Mouse (Mus musculus) heart, embryonic 12.5 days (tissue): ENCODE data around the gene Clca1. TPM values are rescaled to one million over a fixed set of nuclear protein-coding genes. Genes with fewer than 3 reads are reported as not detected.
"Not testable (repeated sequence)": the region's sequence is repeated elsewhere in the genome, so short reads cannot be mapped to it uniquely, and the experiment has no call there.

ENCODE experiments used
- ATAC-seq: fragments of 200-750 bp; cut with Nextera tagmentation; 2 replicates; pipeline ENCODE4 v1.8.0; 2017; ENCODE audit warnings: moderate TSS enrichment, moderate library complexity; ENCODE audit not compliant: insufficient number of reproducible peaks, low FRiP score
- H3K27ac ChIP-seq: fragments of 300-500 bp; sonication (generic); 2 replicates; pipeline ENCODE4 v1.5.1; 2016; ENCODE audit warnings: mild to moderate bottlenecking, moderate library complexity; ENCODE audit not compliant: poor library complexity, severe bottlenecking
- H3K27me3 ChIP-seq: fragments of 300-500 bp; sonication (generic); replicated peaks from 2 replicates; pipeline ENCODE4 v1.6.1; 2016; ENCODE audit warnings: mild to moderate bottlenecking, moderate library complexity
- H3K36me3 ChIP-seq: fragments of 300-500 bp; sonication (generic); 2 replicates; pipeline ENCODE4 v1.6.1; 2016; ENCODE audit warnings: mild to moderate bottlenecking, moderate library complexity
- H3K4me1 ChIP-seq: fragments of 300-500 bp; sonication (generic); replicated peaks from 2 replicates; pipeline ENCODE4 v1.6.1; 2016; ENCODE audit warnings: mild to moderate bottlenecking
- H3K4me2 ChIP-seq: fragments of 300-500 bp; sonication (generic); 2 replicates; pipeline ENCODE4 v1.6.1; 2016; ENCODE audit warnings: mild to moderate bottlenecking, moderate library complexity
- H3K4me3 ChIP-seq: fragments of 300-500 bp; sonication (generic); 2 replicates; pipeline ENCODE4 v1.5.1; 2016; ENCODE audit warnings: mild to moderate bottlenecking
- H3K9ac ChIP-seq: fragments of 300-500 bp; sonication (generic); 2 replicates; pipeline ENCODE4 v1.6.1; 2016; ENCODE audit warnings: mild to moderate bottlenecking, moderate library complexity
- H3K9me3 ChIP-seq: fragments of 300-500 bp; sonication (generic); replicated peaks from 2 replicates; pipeline ENCODE4 v1.6.1; 2016; ENCODE audit warnings: mild to moderate bottlenecking, moderate library complexity
- WGBS: fragments of 180-500 bp; shearing (Covaris S2); methylation state at CpG from one replicate; pipeline ENCODE4 v1.1.7; 2016; 5-methylcytosine and 5-hydroxymethylcytosine counted together
- polyA plus RNA-seq: library from polyadenylated mRNA; unstranded; fragments of >200 nt; fragmentation: Nextera tagmentation; extraction: Ambion mirVana; gene quantifications from 2 replicates; pipeline ENCODE4 v1.2.1, GENCODE M21; 2016

Clca1 gene
- polyA plus RNA-seq, result not detected in 2 replicates

DNA sequence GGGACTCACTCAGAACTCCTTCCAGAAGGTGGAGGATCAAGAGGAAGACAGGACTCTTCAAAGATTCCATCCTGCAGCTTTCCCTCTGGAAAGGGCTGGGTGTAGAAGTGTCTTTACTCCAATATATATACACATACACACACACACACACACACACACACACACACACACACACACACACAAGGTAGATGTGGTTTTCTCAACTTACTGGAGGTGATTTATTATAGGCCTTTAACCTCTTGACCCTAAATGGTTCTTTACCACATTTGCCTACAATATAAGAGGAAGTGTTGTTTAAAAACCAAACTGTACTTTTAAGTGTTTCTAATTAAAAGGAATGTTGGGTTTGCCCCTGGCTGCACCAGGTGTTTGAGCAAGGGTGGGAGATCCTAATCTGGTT lies at the start of gene Clca1:
Clca1 (minus strand) TSS at position 101 of the 400 bp plus-strand sequence.
- H3K27me3 ChIP-seq, result no peaks in the 10 kb centered on the region
- no peak within 1 kb of the TSS for H3K9ac ChIP-seq
- H3K4me3 ChIP-seq, result no peak within 1 kb of the TSS
- H3K36me3 ChIP-seq, result no peaks in the 10 kb centered on the region
- no peak within 1 kb of the TSS for H3K27ac ChIP-seq
- no peaks in the 10 kb centered on the region for H3K9me3 ChIP-seq
- no peak within 1 kb of the TSS for H3K4me2 ChIP-seq
- no peak for ATAC-seq
- no peaks in the 10 kb centered on the region for H3K4me1 ChIP-seq

- H3K4me2 ChIP-seq, result no peak overlapping the region
- 73% methylated on average over 8 of the region's 8 CpGs for WGBS
- no peaks in the 10 kb centered on the region for H3K36me3 ChIP-seq
- no peak for ATAC-seq
- H3K27me3 ChIP-seq, result no peaks in the 10 kb centered on the region
- no peak overlapping the region for H3K27ac ChIP-seq
- H3K9me3 ChIP-seq, result peaks cover 6% of the 10 kb centered on the region; the same call in 1 of the 2 replicates
- H3K4me1 ChIP-seq, result no peaks in the 10 kb centered on the region
- no peak overlapping the region for H3K9ac ChIP-seq
- no peak overlapping the region for H3K4me3 ChIP-seq
Observed at GRCm38 (mm10) chr3:145080904-145081303, 48.3 kb upstream of the Clca1 start.

GRCm38 (mm10) chr3:145078405-145078804 lies 45.8 kb upstream of the Clca1 start:
- H3K27me3 ChIP-seq, result no peaks in the 10 kb centered on the region
- no peak overlapping the region for H3K4me3 ChIP-seq
- no peak overlapping the region for H3K9ac ChIP-seq
- no peak for ATAC-seq
- no peaks in the 10 kb centered on the region for H3K9me3 ChIP-seq
- no peaks in the 10 kb centered on the region for H3K36me3 ChIP-seq
- no peak overlapping the region for H3K27ac ChIP-seq
- H3K4me1 ChIP-seq, result no peaks in the 10 kb centered on the region
- WGBS, result 84% methylated on average over 6 of the region's 6 CpGs
- no peak overlapping the region for H3K4me2 ChIP-seq

DNA sequence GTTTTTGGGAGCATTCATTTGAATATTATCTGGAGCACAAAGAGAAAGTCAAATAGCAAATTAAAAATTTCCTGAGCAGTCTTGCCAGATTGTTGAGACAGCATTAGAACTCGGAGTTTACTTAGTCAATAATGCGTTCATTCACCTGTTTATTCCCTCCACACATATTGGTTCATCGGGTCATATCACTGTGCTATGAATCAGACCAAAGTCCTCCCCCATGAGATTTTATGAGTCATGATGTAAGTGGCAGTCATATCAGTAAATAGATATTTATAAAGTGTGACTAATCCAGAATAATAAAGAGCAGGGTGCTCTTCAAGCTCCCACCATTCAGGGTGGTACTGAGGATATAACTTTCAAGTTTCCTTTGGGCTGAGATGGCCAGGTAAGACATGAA lies 39.8 kb upstream of the Clca1 start:
- Histone ChIP-seq H3K9ac (no peak overlapping the region), H3K27ac (no peak overlapping the region), H3K4me1 (no peaks in the 10 kb centered on the region), H3K9me3 (no peaks in the 10 kb centered on the region), H3K4me3 (no peak overlapping the region), H3K4me2 (no peak overlapping the region), H3K27me3 (no peaks in the 10 kb centered on the region), H3K36me3 (no peaks in the 10 kb centered on the region)
- WGBS, result 85% methylated on average over 3 of the region's 3 CpGs
- ATAC-seq, result no peak

GRCm38 (mm10) chr3:145068964-145069363 lies 36.4 kb upstream of the Clca1 start:
- Histone ChIP-seq H3K4me3 (no peak overlapping the region), H3K36me3 (no peaks in the 10 kb centered on the region), H3K9me3 (no peaks in the 10 kb centered on the region), H3K4me2 (no peak overlapping the region), H3K27ac (no peak overlapping the region), H3K27me3 (no peaks in the 10 kb centered on the region), H3K4me1 (no peaks in the 10 kb centered on the region), H3K9ac (no peak overlapping the region)
- ATAC-seq, result no peak
- WGBS, result 70% methylated on average over 4 of the region's 4 CpGs

DNA sequence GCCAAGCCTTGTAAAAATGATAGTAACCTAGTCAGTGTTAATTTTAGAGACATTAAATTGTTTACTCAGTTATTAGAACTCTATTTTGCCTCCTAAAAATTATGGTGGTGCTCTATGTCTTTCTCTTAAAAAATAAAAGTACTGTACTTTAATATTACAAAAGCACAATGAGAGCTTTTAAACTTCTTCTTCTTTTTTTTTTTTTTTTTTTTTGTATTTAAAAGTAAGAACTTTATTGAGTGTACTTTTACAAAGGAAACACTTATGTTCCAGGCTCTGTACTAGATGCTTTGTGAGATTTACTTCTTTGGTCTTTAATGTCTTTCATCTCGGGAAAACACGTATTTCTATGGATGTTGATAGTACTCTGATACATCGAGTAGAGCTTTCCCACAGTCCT lies 22.6 kb upstream of the Clca1 start:
- H3K4me3 ChIP-seq, H3K4me2 ChIP-seq, ATAC-seq, H3K36me3 ChIP-seq, H3K9ac ChIP-seq, H3K9me3 ChIP-seq, H3K4me1 ChIP-seq, H3K27ac ChIP-seq, H3K27me3 ChIP-seq: not testable (repeated sequence)
- 92% methylated on average over 3 of the region's 3 CpGs for WGBS

GRCm38 (mm10) chr3:145049820-145050219 lies 17.2 kb upstream of the Clca1 start:
- H3K9ac ChIP-seq, result no peak overlapping the region
- no peak overlapping the region for H3K4me3 ChIP-seq
- ATAC-seq, result no peak
- H3K36me3 ChIP-seq, result no peaks in the 10 kb centered on the region
- H3K9me3 ChIP-seq, result no peaks in the 10 kb centered on the region; the same call in 1 of the 2 replicates
- H3K4me1 ChIP-seq, result peaks cover 4% of the 10 kb centered on the region; the same call in 1 of the 2 replicates
- H3K4me2 ChIP-seq, result no peak overlapping the region
- no peak overlapping the region for H3K27ac ChIP-seq
- H3K27me3 ChIP-seq, result no peaks in the 10 kb centered on the region
- 34% methylated on average over 3 of the region's 3 CpGs for WGBS

- no peaks in the 10 kb centered on the region for H3K9me3 ChIP-seq
- H3K4me2 ChIP-seq, result no peak overlapping the region
- H3K4me3 ChIP-seq, result no peak overlapping the region
- WGBS, result 46% methylated on average over 3 of the region's 3 CpGs
- H3K27ac ChIP-seq, result no peak overlapping the region
- no peak overlapping the region for H3K9ac ChIP-seq
- no peaks in the 10 kb centered on the region for H3K36me3 ChIP-seq
- no peaks in the 10 kb centered on the region for H3K27me3 ChIP-seq
- no peak for ATAC-seq
- no peaks in the 10 kb centered on the region for H3K4me1 ChIP-seq
Observed at GRCm38 (mm10) chr3:145038813-145039212, 6.2 kb upstream of the Clca1 start.

- Histone ChIP-seq H3K27me3 (no peaks in the 10 kb centered on the region), H3K4me1 (no peaks in the 10 kb centered on the region), H3K27ac (no peak overlapping the region), H3K36me3 (no peaks in the 10 kb centered on the region), H3K9ac (no peak overlapping the region), H3K4me2 (no peak overlapping the region), H3K4me3 (no peak overlapping the region), H3K9me3 (no peaks in the 10 kb centered on the region)
- ATAC-seq, result no peak
- 47% methylated on average over 3 of the region's 3 CpGs for WGBS
Observed at GRCm38 (mm10) chr3:145028036-145028435, 4.5 kb downstream of the Clca1 start.

GRCm38 (mm10) chr3:145026750-145027149 lies 5.8 kb downstream of the Clca1 start:
- WGBS, result 28% methylated on average over 3 of the region's 3 CpGs
- no peak for ATAC-seq

GRCm38 (mm10) chr3:145017807-145018206 lies 14.8 kb downstream of the Clca1 start:
- WGBS, result 64% methylated on average over 3 of the region's 3 CpGs
- no peak overlapping the region for H3K4me3 ChIP-seq
- H3K4me1 ChIP-seq, result no peaks in the 10 kb centered on the region
- peaks cover 6% of the 10 kb centered on the region; the same call in 1 of the 2 replicates for H3K9me3 ChIP-seq
- no peak overlapping the region for H3K27ac ChIP-seq
- no peak for ATAC-seq
- H3K27me3 ChIP-seq, result no peaks in the 10 kb centered on the region
- no peak overlapping the region for H3K9ac ChIP-seq
- H3K36me3 ChIP-seq, result no peaks in the 10 kb centered on the region
- H3K4me2 ChIP-seq, result no peak overlapping the region

More at GRCm38 (mm10) chr3:145026750-145027149, 5.8 kb downstream of the Clca1 start:
- H3K36me3 ChIP-seq, result no peaks in the 10 kb centered on the region
- no peak overlapping the region for H3K9ac ChIP-seq
- no peaks in the 10 kb centered on the region for H3K9me3 ChIP-seq
- H3K4me3 ChIP-seq, result no peak overlapping the region
- H3K27me3 ChIP-seq, result no peaks in the 10 kb centered on the region
- H3K27ac ChIP-seq, result no peak overlapping the region
- H3K4me2 ChIP-seq, result no peak overlapping the region
- H3K4me1 ChIP-seq, result no peaks in the 10 kb centered on the region

GRCm38 (mm10) chr3:145004422-145004821 lies 28.2 kb downstream of the Clca1 start:
- H3K4me2 ChIP-seq, result no peak overlapping the region
- no peak overlapping the region for H3K4me3 ChIP-seq
- no peaks in the 10 kb centered on the region for H3K9me3 ChIP-seq
- 32% methylated on average over 5 of the region's 5 CpGs for WGBS
- H3K9ac ChIP-seq, result no peak overlapping the region
- H3K4me1 ChIP-seq, result no peaks in the 10 kb centered on the region
- no peak for ATAC-seq
- no peaks in the 10 kb centered on the region for H3K27me3 ChIP-seq
- H3K27ac ChIP-seq, result no peak overlapping the region
- no peaks in the 10 kb centered on the region for H3K36me3 ChIP-seq
